ENCODE assay signal across 14 mouse cellular contexts in the genomic region with DNA sequence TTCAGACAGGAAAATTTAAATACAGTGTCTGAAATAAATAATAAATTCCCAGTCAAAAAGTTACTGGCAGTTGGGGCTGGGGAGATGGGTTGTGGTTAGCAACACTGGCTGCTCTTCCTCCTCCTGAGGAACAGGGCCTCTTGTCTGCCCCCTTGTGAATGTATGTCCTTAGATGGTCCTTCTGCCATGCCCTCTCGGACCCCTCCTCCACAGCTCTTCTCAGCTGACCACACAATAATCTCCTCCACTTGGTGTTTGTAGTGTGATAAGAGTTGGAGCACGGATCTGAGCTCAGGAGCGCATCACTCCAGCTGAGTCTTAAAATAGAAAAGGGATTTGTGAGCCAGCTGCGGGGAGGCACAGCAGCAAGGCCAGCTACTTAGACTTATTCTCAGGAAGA. TPM values are rescaled to one million over a fixed set of nuclear protein-coding genes. Genes with fewer than 3 reads are reported as not detected.
DNase-seq lines count a peak whose midpoint lies in the region; ATAC-seq and TF ChIP-seq lines count a peak whose summit lies in the region.
"Had no signal": no experiment of that assay in that cellular context is flagged by ENCODE, and none has a peak within 500 bp of the region (broad histone marks: within the 10 kb centered on the region; RNA-seq: fewer than 3 reads in every experiment).

No protein-coding gene starts in this region.

- WGBS in heart, embryonic 10.5 days: 6% methylated on average over 4 of the region's 4 CpGs

- no peak overlapping the region for H3K4me3 ChIP-seq in heart, embryonic 10.5 days
- H3K4me3 ChIP-seq in gastrocnemius, adult 2 months: no peak overlapping the region
- H3K4me3 ChIP-seq: left cerebral cortex, adult 2 months; limb, embryonic 13.5 days; neural tube, embryonic 15.5 days had no signal

- no peaks in the 10 kb centered on the region for H3K36me3 ChIP-seq in heart, embryonic 10.5 days
- H3K36me3 ChIP-seq: limb, embryonic 13.5 days; neural tube, embryonic 15.5 days had no signal

- intact Hi-C loops in heart, postnatal 25 days (cut with DNase I): no loop called here
- intact Hi-C loops in gastrocnemius, adult 2 months (cut with DNase I): no loop called here

- no peak for TF ChIP-seq CTCF in gastrocnemius, adult 2 months (IDR thresholded peaks at IDR 0.05)

- no peaks in the 10 kb centered on the region for H3K9me3 ChIP-seq in heart, embryonic 10.5 days
- H3K9me3 ChIP-seq: limb, embryonic 13.5 days; neural tube, embryonic 15.5 days had no signal

- no peaks in the 10 kb centered on the region for H3K27me3 ChIP-seq in heart, embryonic 10.5 days (ENCODE audit: insufficient read depth, poor library complexity, severe bottlenecking)
- H3K27me3 ChIP-seq: limb, embryonic 13.5 days; neural tube, embryonic 15.5 days had no signal

- ATAC-seq in hematopoietic stem cell, adult 5-6 weeks (replicated peaks in 1 of 2; ENCODE audit: insufficient read depth in 1 of 2, low FRiP score in 2 of 2, low TSS enrichment in 1 of 2, low read depth in 1 of 2, poor library complexity in 2 of 2, severe bottlenecking in 2 of 2): peak; percentile 67 to 80
- ATAC-seq in megakaryocyte progenitor cell, adult 5-6 weeks (replicated peaks; ENCODE audit: poor library complexity): peak; percentile 80
- ATAC-seq: intestine, embryonic 16.5 days had no signal

- peaks cover 25% of the 10 kb centered on the region for H3K4me1 ChIP-seq in heart, embryonic 10.5 days
- H3K4me1 ChIP-seq: limb, embryonic 13.5 days; neural tube, embryonic 15.5 days had no signal

- DNase-seq in heart, adult 11 months: peak; percentile 95
- no peak for DNase-seq in heart, postnatal 25 days (ENCODE audit: low spot score)
- DNase-seq in heart, embryonic 10.5 days (ENCODE audit: low spot score): peak; percentile 92
- no peak for DNase-seq in gastrocnemius, adult 2 months
- no peak for DNase-seq in spleen, adult 18-20 months
- DNase-seq in thymus, postnatal 0 days (ENCODE audit: low spot score): no peak
- DNase-seq: B cell, adult 2 months; thymus, postnatal 14 days had no signal

- peak overlapping the region; percentile 82 for H3K27ac ChIP-seq in heart, embryonic 10.5 days
- no peak overlapping the region for H3K27ac ChIP-seq in gastrocnemius, adult 2 months
- H3K27ac ChIP-seq: left cerebral cortex, adult 2 months; limb, embryonic 13.5 days; neural tube, embryonic 15.5 days had no signal

RNA-seq across cellular contexts. Expression of gene Sf3b5, which starts 18.2 kb away (rescaled TPM):
- total RNA-seq in heart, postnatal 25 days (2021): 1 to 10 TPM; 6.3 to 6.9 TPM
- 39.0 and 42.9 TPM in 2 replicates for polyA plus RNA-seq in heart, embryonic 10.5 days (2016; fragmentation: Nextera tagmentation; extraction: Ambion mirVana)
- 11.6 and 14.0 TPM in 2 replicates for total RNA-seq in hematopoietic stem cell, adult 5-6 weeks (2017)
- 17.4 and 18.7 TPM in 2 replicates for total RNA-seq in megakaryocyte progenitor cell, adult 5-6 weeks (2015)
- 23.3 and 23.4 TPM in 2 replicates for total RNA-seq in megakaryocyte progenitor cell, adult 5-6 weeks (2017)
- 1 to 10 TPM; 5.0 to 5.3 TPM for total RNA-seq in gastrocnemius, adult 2 months (2021)
- polyA plus RNA-seq in thymus, postnatal 0 days (2015; fragmentation: Nextera tagmentation; extraction: Ambion mirVana): 45.6 and 47.3 TPM in 2 replicates

RNA-seq across cellular contexts. Expression of gene Stx11, which starts 22.8 kb away (rescaled TPM):
- 1 to 10 TPM; 1.7 to 2.2 TPM for total RNA-seq in heart, postnatal 25 days (2021)
- polyA plus RNA-seq in heart, embryonic 10.5 days (2016; fragmentation: Nextera tagmentation; extraction: Ambion mirVana): 5.3 and 6.0 TPM in 2 replicates
- total RNA-seq in hematopoietic stem cell, adult 5-6 weeks (2017): 5.4 and 5.8 TPM in 2 replicates
- 5.1 and 7.6 TPM in 2 replicates for total RNA-seq in megakaryocyte progenitor cell, adult 5-6 weeks (2015)
- 5.7 and 6.8 TPM in 2 replicates for total RNA-seq in megakaryocyte progenitor cell, adult 5-6 weeks (2017)
- under 1 TPM; 0.20 to 0.46 TPM for total RNA-seq in gastrocnemius, adult 2 months (2021)
- 20.6 and 21.9 TPM in 2 replicates for polyA plus RNA-seq in thymus, postnatal 0 days (2015; fragmentation: Nextera tagmentation; extraction: Ambion mirVana)

Comparison
In these comparisons a context has a peak if more than half of its experiments do, and no peak if none do; other contexts are left out.
1. DNase-seq: peak in heart, adult 11 months (single experiment) and heart, embryonic 10.5 days (single experiment); none in heart, postnatal 25 days (single experiment), gastrocnemius, adult 2 months (single experiment), spleen, adult 18-20 months (0 of 2) and thymus, postnatal 0 days (single experiment).